Mouse (Mus musculus) C2C12 (cell line): ENCODE measurements around the gene Nectin2. TPM values are rescaled to one million over a fixed set of nuclear protein-coding genes. Genes with fewer than 3 reads are reported as not detected.

ENCODE experiments used
- H3K27me3 ChIP-seq: one replicate; pipeline ENCODE4 v1.6.1; 2011; ENCODE audit not compliant: control insufficient read depth, insufficient read depth, insufficient read length
- H3K36me3 ChIP-seq: one replicate; pipeline ENCODE4 v1.6.1; 2011; ENCODE audit not compliant: control insufficient read depth, insufficient read depth
- H3K4me3 ChIP-seq: one replicate; pipeline ENCODE4 v1.5.1; 2011; ENCODE audit warnings: mild to moderate bottlenecking, control low read depth; ENCODE audit not compliant: poor library complexity, insufficient read depth, severe bottlenecking
- H3K79me2 ChIP-seq: one replicate; pipeline ENCODE4 v1.6.1; 2011; ENCODE audit not compliant: control insufficient read depth, insufficient read depth
- H3K79me3 ChIP-seq: one replicate; pipeline ENCODE4 v1.6.1; 2011; ENCODE audit warnings: low read depth, control low read depth
- H3ac ChIP-seq: one replicate; pipeline ENCODE3; 2011; ENCODE audit warnings: low read depth; ENCODE audit not compliant: control insufficient read depth, insufficient read length
- CEBPB ChIP-seq: IDR thresholded peaks from one replicate; pipeline ENCODE4 v1.6.1; 2011; ENCODE audit warnings: low read depth, mild to moderate bottlenecking, control low read depth, moderate library complexity
- CTCF ChIP-seq: IDR thresholded peaks from one replicate; pipeline ENCODE4 v1.5.1; 2011; ENCODE audit not compliant: control insufficient read depth, insufficient read depth, insufficient read length
- FOSL1 ChIP-seq: IDR thresholded peaks from one replicate; pipeline ENCODE4 v1.8.0; 2011; ENCODE audit warnings: mild to moderate bottlenecking, low read length; ENCODE audit not compliant: poor library complexity, insufficient read depth, severe bottlenecking
- MAX ChIP-seq: IDR thresholded peaks from one replicate; pipeline ENCODE4 v1.6.1; 2011; ENCODE audit warnings: mild to moderate bottlenecking, control low read depth
- MYOD1 ChIP-seq: IDR thresholded peaks from one replicate; pipeline ENCODE4 v1.6.1; 2011; ENCODE audit warnings: low read depth; ENCODE audit not compliant: control insufficient read depth, insufficient read length
- MYOG ChIP-seq: IDR thresholded peaks from one replicate; pipeline ENCODE4 v1.6.1; 2011; ENCODE audit not compliant: control insufficient read depth, insufficient read length; ENCODE audit errors: extremely low read depth
- USF1 ChIP-seq: IDR thresholded peaks from one replicate; pipeline ENCODE4 v1.6.1; 2011; ENCODE audit warnings: low read depth, mild to moderate bottlenecking, control low read depth, moderate library complexity
- polyA plus RNA-seq: library from polyadenylated mRNA; unstranded; fragments of >200 nt; fragmentation: generic; extraction: Trizol; gene quantifications from one replicate; pipeline ENCODE4 v1.2.1, GENCODE M21; 2012; ENCODE audit warnings: missing spikeins

The Nectin2 gene
- polyA plus RNA-seq, 1 experiment, result 26.7 TPM

DNA sequence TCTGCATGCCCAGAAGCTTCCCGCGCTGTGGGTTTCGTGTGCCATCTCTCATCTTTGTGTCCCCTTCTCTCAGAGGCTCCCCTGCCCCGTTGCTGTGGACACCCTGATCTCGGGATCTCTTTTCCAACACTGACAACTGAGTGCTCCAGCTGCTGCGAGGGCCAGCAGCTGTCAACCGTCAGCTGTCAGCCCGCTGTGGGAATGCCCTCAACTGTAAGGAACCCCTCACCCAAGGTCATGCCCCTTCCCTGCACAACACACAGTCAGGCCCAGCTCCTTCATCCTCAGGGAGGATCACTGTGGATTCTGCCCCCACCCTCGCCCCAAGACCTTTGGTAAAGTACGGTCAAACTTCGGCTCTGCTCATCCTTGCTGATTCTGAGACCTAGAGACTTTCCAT lies 12.0 kb upstream of the Nectin2 start:
- Histone ChIP-seq H3K36me3 (no peaks in the 10 kb centered on the region), H3K79me3 (no peaks in the 10 kb centered on the region), H3ac (no peak overlapping the region), H3K79me2 (no peaks in the 10 kb centered on the region), H3K27me3 (peaks cover 8% of the 10 kb centered on the region), H3K4me3 (no peak overlapping the region)
- TF ChIP-seq MYOD1 (no peak), MAX (no peak), CTCF (no peak), MYOG (no peak), CEBPB (no peak), USF1 (no peak), FOSL1 (no peak)

GRCm38 (mm10) chr7:19760021-19760420 lies 9.7 kb upstream of the Nectin2 start:
- Histone ChIP-seq H3K36me3 (no peaks in the 10 kb centered on the region), H3K4me3 (no peak overlapping the region), H3K27me3 (peaks cover 4% of the 10 kb centered on the region), H3K79me2 (no peaks in the 10 kb centered on the region), H3ac (no peak overlapping the region), H3K79me3 (no peaks in the 10 kb centered on the region)
- TF ChIP-seq MYOD1, result no peak
- no peak for TF ChIP-seq CTCF
- TF ChIP-seq MAX, result no peak
- no peak for TF ChIP-seq FOSL1
- no peak for TF ChIP-seq CEBPB
- no peak for TF ChIP-seq MYOG
- TF ChIP-seq USF1, result no peak

DNA sequence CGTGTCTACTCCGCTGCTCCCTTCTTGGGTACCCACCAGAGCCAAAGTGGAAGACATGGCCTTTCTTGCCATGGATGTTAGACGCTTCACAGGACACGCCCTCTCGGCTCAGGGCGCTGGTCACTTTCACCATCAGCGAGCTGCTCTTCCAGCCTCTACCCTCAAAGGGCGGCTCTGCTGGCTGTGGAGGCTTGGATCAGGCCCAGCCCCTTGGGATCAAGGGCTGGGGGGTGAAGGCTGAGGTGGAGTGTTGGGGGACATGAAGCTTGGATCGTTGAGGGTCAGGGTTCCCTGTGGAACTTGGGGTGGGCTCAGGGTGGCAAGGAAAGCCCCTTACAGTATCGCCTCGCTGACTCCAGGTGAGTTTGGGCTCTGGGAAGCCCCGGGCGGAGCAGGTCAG lies 8.3 kb upstream of the Nectin2 start:
- Histone ChIP-seq H3K36me3 (no peaks in the 10 kb centered on the region), H3K27me3 (peaks cover 4% of the 10 kb centered on the region), H3ac (no peak overlapping the region)

DNA sequence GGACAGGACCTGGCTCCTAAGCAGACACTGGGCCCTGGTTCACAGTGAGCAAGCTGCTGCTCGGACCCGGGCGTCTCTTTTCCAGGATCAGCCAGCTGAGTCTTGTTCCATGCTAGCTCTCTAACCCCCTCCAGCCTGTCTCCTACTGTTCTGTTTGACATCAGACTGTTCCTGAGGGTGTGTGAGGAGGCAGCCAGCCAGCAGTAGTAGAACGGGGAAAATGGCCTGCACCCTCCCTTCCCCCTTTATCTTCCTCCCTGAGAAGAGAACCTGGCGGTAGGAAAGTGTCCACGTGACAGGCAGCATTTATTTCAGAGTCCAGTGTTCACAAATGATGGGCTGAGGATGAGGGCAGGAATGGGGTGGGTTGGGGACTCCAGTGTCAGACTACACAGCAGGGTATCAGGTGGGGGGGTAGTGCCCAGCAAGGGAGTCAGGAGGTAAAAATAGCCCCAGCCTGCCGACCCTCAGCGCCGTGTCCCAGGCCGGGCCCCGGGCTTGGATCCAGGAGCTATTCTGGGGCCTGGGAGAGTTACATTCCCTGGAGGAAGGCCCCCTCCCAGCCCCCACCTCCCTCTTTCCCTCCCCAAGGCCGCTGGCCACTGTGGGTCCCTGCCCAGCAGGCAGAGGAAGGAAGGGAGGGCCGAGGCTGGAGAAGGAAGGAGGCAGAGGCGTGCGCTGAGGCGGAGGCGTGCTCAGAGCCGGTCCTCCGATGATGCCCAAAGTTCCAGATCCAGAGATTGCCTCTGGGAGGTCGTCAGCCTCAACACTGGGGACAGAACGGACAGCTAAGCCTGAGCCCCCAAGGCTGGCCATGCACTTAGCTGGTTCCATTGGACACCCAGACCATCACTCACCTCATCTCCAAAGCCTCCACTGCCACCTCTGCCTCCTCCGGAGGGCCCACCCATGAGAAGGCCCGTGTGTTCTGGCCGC lies 5.8 kb upstream of the Nectin2 start:
- H3K27me3 ChIP-seq, result peaks cover 4% of the 10 kb centered on the region
- H3K4me3 ChIP-seq, result no peak overlapping the region
- TF ChIP-seq MAX (no peak), MYOD1 (no peak), FOSL1 (no peak), MYOG (no peak), USF1 (no peak), CTCF (no peak), CEBPB (no peak)
- H3K36me3 ChIP-seq, result no peaks in the 10 kb centered on the region
- H3ac ChIP-seq, result no peak overlapping the region
- no peaks in the 10 kb centered on the region for H3K79me2 ChIP-seq
- H3K79me3 ChIP-seq, result no peaks in the 10 kb centered on the region

More for the DNA sequence above, 8.3 kb upstream of the Nectin2 start:
- Histone ChIP-seq H3K79me2 (no peaks in the 10 kb centered on the region), H3K4me3 (no peak overlapping the region), H3K79me3 (no peaks in the 10 kb centered on the region)
- TF ChIP-seq MYOD1 (no peak), FOSL1 (no peak), CTCF (no peak), CEBPB (no peak), MYOG (no peak), MAX (no peak), USF1 (no peak)

DNA sequence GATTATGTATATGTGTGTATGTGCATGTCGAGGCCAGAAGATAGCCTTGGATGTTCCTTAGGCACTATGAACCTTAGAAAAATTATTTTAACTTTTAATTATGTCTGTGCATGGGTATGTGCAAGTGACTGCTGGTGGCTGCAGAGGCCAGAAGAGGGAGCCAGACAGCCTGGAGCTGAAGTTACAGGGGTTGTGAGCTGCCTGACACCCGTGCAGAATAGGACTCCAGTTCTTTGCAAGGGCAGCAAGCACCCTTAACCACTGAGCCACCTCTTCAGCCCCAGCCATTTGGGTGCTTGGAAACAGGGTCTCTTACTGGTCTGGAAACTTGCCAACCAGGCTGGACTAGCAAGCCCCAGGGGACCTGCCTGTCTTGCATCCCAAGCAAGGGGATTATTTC lies 4.7 kb upstream of the Nectin2 start:
- TF ChIP-seq USF1 (no peak), CEBPB (no peak), MYOD1 (no peak), MAX (no peak), CTCF (no peak), FOSL1 (no peak), MYOG (no peak)
- no peaks in the 10 kb centered on the region for H3K79me2 ChIP-seq
- H3ac ChIP-seq, result no peak overlapping the region
- no peaks in the 10 kb centered on the region for H3K79me3 ChIP-seq
- peaks cover 1% of the 10 kb centered on the region for H3K27me3 ChIP-seq
- no peak overlapping the region for H3K4me3 ChIP-seq
- H3K36me3 ChIP-seq, result no peaks in the 10 kb centered on the region
